8 mouse cellular contexts compared by ENCODE assay signal in the genomic region with DNA sequence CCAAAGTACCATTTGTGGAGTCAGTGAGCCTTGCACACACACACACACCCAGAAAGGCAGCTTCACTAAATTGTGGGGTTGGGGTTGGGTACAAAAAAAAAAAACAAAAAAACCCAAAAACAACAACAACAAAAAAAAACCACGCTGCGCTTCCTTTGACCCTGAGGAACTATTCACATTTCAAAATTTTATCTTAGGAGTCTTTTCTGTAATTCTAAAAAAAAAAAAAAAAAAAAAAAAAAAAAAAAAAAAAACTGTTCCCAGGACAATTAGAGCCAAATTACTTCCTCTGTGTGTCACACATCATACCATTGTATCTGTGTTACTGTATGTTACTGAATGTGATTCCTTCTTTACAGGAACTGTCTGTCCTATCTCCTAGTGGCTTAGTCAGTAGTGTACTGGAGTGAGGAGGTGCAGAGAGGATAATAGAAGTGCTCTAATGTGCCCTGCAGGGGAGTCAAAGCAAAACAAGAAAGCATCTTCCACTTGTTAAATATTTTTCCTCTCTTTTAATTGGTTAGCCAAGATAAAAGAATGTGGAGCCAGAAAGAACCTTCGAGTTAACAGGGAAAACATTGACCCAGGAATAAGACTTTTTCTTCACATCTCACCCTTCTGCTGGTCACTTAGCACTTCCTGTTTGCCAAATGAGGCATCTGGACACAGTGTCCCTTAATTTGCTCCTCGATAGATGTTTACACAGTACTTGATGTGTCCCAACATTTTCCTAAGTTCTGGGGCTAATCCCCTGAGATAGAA. TPM values are rescaled to one million over a fixed set of nuclear protein-coding genes. Genes with fewer than 3 reads are reported as not detected.
DNase-seq lines count a peak whose midpoint lies in the region; ATAC-seq and TF ChIP-seq lines count a peak whose summit lies in the region.

No protein-coding gene starts in this region.

- peaks cover 5% of the 10 kb centered on the region; the same call in 1 of the 2 replicates for H3K27me3 ChIP-seq in E14TG2a.4 (ENCODE audit: insufficient read depth, low read length)
- no peaks in the 10 kb centered on the region for H3K27me3 ChIP-seq in forebrain, embryonic 15.5 days
- no peaks in the 10 kb centered on the region for H3K27me3 ChIP-seq in limb, embryonic 13.5 days

- peak overlapping the region; percentile 67 for H3K4me2 ChIP-seq in forebrain, embryonic 15.5 days (replicated peaks)
- peak overlapping the region; percentile 70 for H3K4me2 ChIP-seq in limb, embryonic 13.5 days (replicated peaks)

- H3K36me3 ChIP-seq in E14TG2a.4 (ENCODE audit: insufficient read depth, low read length) = peaks cover 13% of the 10 kb centered on the region; the same call in 1 of the 2 replicates
- H3K36me3 ChIP-seq in forebrain, embryonic 15.5 days = no peaks in the 10 kb centered on the region
- 0 out of 2 replicates have a peak, but pooled peaks cover 6% of the 10 kb centered on the region for H3K36me3 ChIP-seq in limb, embryonic 13.5 days

- H3K27ac ChIP-seq in forebrain, embryonic 15.5 days (replicated peaks) = peak overlapping the region; percentile 100
- H3K27ac ChIP-seq in limb, embryonic 13.5 days = peak overlapping the region; percentile 98; the same call in 1 of the 2 replicates

- no peaks in the 10 kb centered on the region for H3K9me3 ChIP-seq in E14TG2a.4 (ENCODE audit: low read length)
- no peaks in the 10 kb centered on the region for H3K9me3 ChIP-seq in forebrain, embryonic 15.5 days
- no peaks in the 10 kb centered on the region for H3K9me3 ChIP-seq in limb, embryonic 13.5 days

- peak overlapping the region; percentile 90 for H3K9ac ChIP-seq in forebrain, embryonic 15.5 days (replicated peaks)
- peak overlapping the region; percentile 98 for H3K9ac ChIP-seq in limb, embryonic 13.5 days

- DNase-seq in cerebellum, adult 9-10 months = peak; percentile 27
- DNase-seq in cerebellum, adult 8-10 months = no peak
- DNase-seq in retina, embryonic 14.5 days (ENCODE audit: low spot score) = peak; percentile 39
- no peak for DNase-seq in thymus, postnatal 25 days
- DNase-seq in layer of hippocampus, postnatal 10 days (ENCODE audit: low spot score in 2 of 2) = no peak

- ATAC-seq in forebrain, embryonic 15.5 days (replicated peaks) = no peak
- ATAC-seq in limb, embryonic 13.5 days (ENCODE audit: low FRiP score, low read depth) = no peak

- peaks cover 27% of the 10 kb centered on the region for H3K4me1 ChIP-seq in E14TG2a.4 (replicated peaks; ENCODE audit: low read depth, low read length)
- H3K4me1 ChIP-seq in forebrain, embryonic 15.5 days = peaks cover 28% of the 10 kb centered on the region
- peaks cover 21% of the 10 kb centered on the region for H3K4me1 ChIP-seq in limb, embryonic 13.5 days

- no peak for TF ChIP-seq CTCF in E14TG2a.4 (conservative IDR thresholded peaks at IDR 0.05; ENCODE audit: low read length)

- peak overlapping the region; percentile 92 for H3K4me3 ChIP-seq in E14TG2a.4 (replicated peaks; ENCODE audit: low read length)
- peak overlapping the region; percentile 99 for H3K4me3 ChIP-seq in forebrain, embryonic 15.5 days
- peak overlapping the region; percentile 98 for H3K4me3 ChIP-seq in limb, embryonic 13.5 days

- 21% methylated on average over 4 of the region's 4 CpGs for WGBS in forebrain, embryonic 15.5 days
- WGBS in limb, embryonic 13.5 days = 36% methylated on average over 4 of the region's 4 CpGs

RNA-seq across cellular contexts. Expression of a gene that starts 1.5 kb away (rescaled TPM):
- polyA plus RNA-seq in forebrain, embryonic 15.5 days (2015; fragmentation: Nextera tagmentation; extraction: Ambion mirVana) = 61.2 and 62.6 TPM in 2 replicates
- polyA plus RNA-seq in limb, embryonic 13.5 days (2015; fragmentation: Nextera tagmentation; extraction: Ambion mirVana) = 58.9 and 62.3 TPM in 2 replicates
- total RNA-seq in layer of hippocampus, postnatal 10 days (2021) = 100 to 1,000 TPM; 122 to 134 TPM

RNA-seq across cellular contexts. Expression of a gene that starts 8.7 kb away (rescaled TPM):
- polyA plus RNA-seq in forebrain, embryonic 15.5 days (2015; fragmentation: Nextera tagmentation; extraction: Ambion mirVana) = 0.15 TPM in 1 of 2 replicates, not detected in the other
- 0.13 and 0.22 TPM in 2 replicates for polyA plus RNA-seq in limb, embryonic 13.5 days (2015; fragmentation: Nextera tagmentation; extraction: Ambion mirVana)
- not detected for total RNA-seq in layer of hippocampus, postnatal 10 days (2021)

RNA-seq across cellular contexts. Expression of a gene that starts 46.6 kb away (rescaled TPM):
- polyA plus RNA-seq in forebrain, embryonic 15.5 days (2015; fragmentation: Nextera tagmentation; extraction: Ambion mirVana) = 5.3 and 5.6 TPM in 2 replicates
- polyA plus RNA-seq in limb, embryonic 13.5 days (2015; fragmentation: Nextera tagmentation; extraction: Ambion mirVana) = 0.88 and 0.95 TPM in 2 replicates
- total RNA-seq in layer of hippocampus, postnatal 10 days (2021) = 1 to 10 TPM; 1.4 to 1.5 TPM

Comparison
In these comparisons a context has a peak if more than half of its experiments do, and no peak if none do; other contexts are left out.
1. DNase-seq: peak in cerebellum, adult 9-10 months (single experiment) and retina, embryonic 14.5 days (single experiment); none in cerebellum, adult 8-10 months (single experiment), thymus, postnatal 25 days (single experiment) and layer of hippocampus, postnatal 10 days (0 of 2).
2. Peak in every context shown above with its lines, with median percentiles within 50 percentile points of each other: H3K4me3 ChIP-seq.